Mouse (Mus musculus) splenic B cell, adult 2 months (primary cell): Measurements from ENCODE around the gene Abhd11.

ENCODE experiments used
- DNase-seq: peaks from one replicate; pipeline ENCODE4 v3.0.0-alpha.2; 2011; ENCODE audit warnings: low read depth, low spot score
- H3K27me3 ChIP-seq: 2 replicates; pipeline ENCODE4 v1.6.1; 2012; ENCODE audit warnings: mild to moderate bottlenecking, low read length, moderate library complexity, mixed read lengths; ENCODE audit not compliant: control insufficient read depth, poor library complexity, insufficient read depth, severe bottlenecking
- H3K36me3 ChIP-seq: 2 replicates; pipeline ENCODE4 v1.6.1; 2012; ENCODE audit warnings: mild to moderate bottlenecking, low read length, moderate library complexity, mixed read lengths; ENCODE audit not compliant: control insufficient read depth, poor library complexity, insufficient read depth, severe bottlenecking

The Abhd11 gene

DNA sequence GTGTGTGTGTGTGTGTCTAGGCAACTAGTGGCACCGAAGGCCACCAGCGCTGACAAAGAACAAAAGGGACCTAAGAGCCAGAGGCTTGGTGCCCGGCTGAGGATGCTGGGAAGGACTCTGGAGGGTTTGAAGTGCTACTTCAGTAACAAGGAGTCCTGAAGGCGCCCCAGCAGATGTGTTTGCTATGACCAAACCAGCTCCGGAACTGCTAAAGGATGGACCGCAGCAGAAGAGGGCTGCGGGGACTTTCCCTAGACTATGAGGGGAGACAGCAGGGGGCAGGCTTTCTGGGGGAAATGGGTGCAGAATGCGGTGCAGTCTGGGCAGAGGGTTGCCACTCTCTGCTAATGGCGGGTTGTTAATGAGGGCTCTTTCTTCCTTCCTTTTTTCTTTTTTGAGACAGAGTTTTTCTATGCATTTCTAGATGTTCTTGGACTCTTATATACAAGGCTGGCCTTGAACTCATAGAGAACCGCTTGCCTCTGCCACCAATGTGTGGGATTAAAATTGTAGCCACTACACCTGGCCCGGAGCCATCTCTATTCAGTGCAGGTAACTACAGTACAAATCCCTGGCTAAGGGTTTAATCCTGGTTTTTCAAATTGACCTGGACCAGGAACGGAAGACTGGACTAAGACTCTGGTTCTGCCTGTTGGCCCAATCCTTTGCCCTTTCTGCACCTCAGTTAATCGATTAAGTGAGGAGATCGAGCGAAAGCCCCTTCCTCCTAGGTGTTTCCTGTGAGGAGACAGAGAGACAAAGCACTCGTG, 965 bp upstream of the Abhd11 start:
- H3K36me3 ChIP-seq = no peaks in the 10 kb centered on the region; the same call in 1 of the 2 replicates
- peak; percentile 60 for DNase-seq
- H3K27me3 ChIP-seq = no peaks in the 10 kb centered on the region

DNA sequence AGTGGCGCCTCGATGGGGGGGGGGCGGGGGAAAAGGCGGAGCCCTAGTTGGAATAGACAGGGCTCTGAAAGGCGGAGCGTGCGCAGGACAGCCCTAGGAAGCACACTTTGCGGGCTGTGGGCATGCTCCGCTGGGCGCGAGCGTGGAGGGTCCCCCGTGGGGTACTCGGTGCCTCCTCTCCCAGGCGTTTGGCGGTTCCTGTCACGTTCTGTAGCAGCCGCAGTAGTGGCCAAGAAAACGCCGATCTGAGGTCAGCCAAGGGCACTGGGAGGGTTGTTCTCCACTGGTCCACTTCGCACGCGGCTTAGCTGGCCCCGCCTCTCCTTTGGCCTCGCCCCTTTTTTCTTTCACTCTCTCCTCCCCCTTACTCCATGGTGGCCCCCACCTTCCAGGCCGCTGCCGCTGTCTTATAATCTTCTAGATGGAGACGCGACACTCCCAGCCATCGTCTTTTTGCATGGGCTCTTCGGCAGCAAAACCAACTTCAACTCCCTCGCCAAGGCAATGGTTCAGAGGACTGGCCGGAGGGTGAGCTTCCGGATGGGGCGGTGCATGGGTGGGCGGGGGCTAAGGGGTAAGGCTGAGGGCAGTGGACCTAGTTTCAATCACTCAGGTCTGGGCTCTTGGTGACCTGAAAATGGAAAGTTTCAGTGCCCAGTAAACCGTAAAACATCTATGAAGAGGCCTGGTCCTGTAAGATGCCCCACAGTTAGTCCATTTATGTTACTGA, 803 bp downstream of the Abhd11 start:
- DNase-seq = peak; percentile 91
- H3K36me3 ChIP-seq = no peaks in the 10 kb centered on the region; the same call in 1 of the 2 replicates
- H3K27me3 ChIP-seq = no peaks in the 10 kb centered on the region

DNA sequence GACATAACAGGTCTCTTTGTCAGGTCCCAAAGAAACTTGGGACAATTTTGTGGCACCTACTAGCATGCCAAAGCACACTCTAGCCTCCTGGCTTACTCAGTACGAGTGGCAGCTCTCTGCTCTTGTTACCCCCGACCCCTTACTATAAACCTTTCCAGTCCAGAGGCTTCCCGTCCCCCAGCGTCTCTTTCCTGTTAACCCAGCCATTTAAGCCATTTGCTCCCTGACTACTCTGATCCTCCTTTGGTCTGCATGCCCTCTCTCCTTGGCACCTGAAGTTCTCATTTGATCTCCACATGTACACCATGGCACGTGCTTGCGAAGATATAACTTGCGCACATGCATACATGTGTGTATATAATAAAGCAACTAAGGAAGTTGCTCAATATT, 1.4 kb downstream of the Abhd11 start:
- no peaks in the 10 kb centered on the region; the same call in 1 of the 2 replicates for H3K36me3 ChIP-seq
- no peaks in the 10 kb centered on the region for H3K27me3 ChIP-seq
- DNase-seq = no peak

DNA sequence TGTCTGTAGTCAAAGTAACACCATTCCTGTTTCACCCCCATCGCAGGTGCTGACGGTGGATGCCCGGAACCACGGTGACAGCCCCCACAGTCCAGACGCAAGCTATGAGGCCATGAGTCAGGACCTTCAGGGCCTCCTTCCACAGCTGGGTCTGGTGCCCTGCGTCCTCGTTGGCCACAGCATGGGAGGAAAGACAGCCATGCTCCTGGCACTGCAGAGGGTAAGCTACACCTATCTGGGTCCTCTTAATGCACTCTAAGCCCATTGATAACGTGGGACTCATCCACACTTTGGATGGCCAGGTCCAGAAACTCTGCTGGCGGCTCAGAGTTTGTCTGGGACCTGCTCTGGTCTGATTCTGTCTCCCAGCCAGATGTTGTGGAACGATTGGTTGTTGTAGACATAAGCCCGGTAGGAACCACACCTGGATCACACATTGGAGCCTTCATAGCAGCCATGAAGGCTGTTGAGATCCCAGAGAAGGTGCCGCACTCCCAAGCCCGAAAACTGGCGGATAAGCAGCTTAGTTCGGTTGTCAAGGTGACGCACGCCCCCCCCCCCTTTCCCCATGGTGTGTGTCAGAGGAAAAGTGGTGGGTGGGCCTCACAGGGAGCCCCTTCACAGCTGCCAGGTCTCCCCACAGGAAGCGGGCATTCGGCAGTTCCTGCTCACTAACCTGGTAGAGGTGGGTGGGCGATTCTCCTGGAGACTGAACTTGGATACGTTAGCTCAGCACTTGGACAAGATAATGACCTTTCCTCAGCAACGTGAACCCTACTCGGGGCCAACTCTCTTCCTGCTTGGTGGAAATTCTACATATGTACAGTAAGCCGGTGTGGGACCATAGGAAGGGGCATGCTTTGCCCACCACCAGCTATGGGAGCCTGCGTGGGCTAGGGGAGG, 2.1 kb downstream of the Abhd11 start:
- no peaks in the 10 kb centered on the region for H3K27me3 ChIP-seq
- no peak for DNase-seq
- H3K36me3 ChIP-seq = no peaks in the 10 kb centered on the region; the same call in 1 of the 2 replicates

DNA sequence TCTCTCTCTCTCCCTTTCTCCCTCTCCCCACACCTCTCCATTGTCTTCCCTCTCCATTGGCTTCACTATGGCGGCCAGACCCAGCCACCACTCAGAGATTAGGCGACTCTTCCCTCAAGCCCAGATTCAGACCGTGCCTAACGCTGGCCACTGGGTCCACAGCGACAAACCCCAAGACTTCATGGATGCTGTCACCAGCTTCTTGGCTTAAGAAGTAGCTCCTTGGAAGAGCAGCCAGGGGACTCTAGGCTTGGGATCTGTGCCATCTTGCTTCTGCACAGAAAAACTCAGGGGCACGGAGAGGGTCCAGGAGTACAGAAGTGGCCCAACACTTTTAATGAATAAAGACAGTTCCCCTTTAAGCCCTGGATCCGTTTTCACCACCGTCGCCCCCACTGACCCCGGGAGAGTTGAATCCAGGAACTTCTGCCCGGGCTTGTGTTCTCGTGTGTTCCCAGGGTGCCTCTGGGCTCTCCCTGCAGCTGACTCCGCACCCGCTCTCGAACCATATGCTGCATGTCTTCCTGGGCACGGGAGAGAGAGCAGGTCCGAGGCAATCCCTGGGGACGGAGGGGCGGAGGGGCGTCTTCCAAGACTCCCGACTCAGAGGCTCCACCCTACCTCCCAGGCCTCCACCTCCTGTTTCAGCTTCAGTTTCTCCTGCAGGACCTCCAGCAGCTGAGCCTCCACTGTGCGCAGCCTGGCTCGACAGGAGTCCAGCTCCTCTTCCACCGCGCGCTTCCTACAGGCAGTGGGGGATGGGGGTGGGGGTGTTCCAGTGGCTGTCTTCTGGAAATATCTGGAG, 3.1 kb downstream of the Abhd11 start:
- Histone ChIP-seq H3K36me3 (no peaks in the 10 kb centered on the region; the same call in 1 of the 2 replicates), H3K27me3 (no peaks in the 10 kb centered on the region)
- DNase-seq = no peak

DNA sequence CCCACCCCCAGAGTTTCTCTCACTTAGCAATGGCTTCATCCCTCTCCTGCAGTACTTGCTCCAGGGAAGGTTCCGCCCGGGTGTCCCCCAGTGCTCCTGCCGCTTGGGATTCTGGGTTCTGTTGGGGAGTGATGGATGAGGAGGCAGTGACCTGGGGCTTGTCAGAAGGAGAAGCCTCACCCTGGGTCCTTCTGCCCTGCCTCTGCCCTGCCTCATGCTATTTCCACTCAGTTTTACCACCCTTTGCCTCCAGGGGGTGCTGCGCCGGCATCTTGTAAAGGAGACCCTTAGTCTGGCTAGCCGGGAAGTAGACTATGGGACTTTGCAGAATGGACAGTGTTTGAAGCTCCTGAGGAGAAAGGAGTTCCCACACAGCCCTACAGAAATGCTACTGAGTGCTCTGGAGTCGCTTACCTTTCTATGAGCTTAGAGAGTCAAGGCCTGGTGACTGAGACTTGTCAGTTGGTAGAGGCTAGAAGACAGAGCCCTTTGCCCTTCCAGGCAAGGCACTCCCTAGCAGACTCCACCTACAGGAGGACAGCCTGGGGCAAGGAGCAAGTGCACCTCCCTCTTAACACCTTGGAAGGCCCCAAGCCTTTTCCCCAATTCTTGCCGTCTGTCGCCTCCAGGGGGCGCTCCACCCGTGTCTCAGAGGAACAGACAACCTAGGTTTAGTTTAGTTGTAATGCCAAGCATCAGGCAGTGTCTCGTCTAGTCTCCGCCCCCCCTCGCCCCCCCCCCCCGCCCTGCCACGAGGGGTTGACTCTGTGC, 3.9 kb downstream of the Abhd11 start:
- Histone ChIP-seq H3K27me3 (no peaks in the 10 kb centered on the region), H3K36me3 (no peaks in the 10 kb centered on the region; the same call in 1 of the 2 replicates)
- peak; percentile 87 for DNase-seq

DNA sequence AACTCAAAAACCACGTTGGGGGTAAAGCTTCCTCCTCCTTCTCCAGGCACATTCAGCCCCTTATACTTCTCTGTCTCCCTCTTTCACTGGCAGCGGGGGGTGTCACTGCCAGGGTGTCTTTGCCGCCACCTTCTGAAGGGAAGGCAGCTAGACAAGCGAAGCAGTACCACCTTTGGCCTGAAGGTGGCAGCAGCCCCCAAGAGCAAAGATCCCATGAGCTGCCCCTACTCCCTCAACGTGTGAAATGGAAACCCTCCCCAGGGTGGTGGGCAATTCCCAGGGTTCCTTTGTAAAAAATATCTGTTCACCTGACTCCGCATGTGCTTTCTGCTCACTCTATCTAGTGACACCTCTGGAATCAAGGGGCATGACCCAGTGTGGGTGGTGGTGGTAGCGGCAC, 6.5 kb downstream of the Abhd11 start:
- Histone ChIP-seq H3K27me3 (no peaks in the 10 kb centered on the region), H3K36me3 (no peaks in the 10 kb centered on the region; the same call in 1 of the 2 replicates)
- peak; percentile 93 for DNase-seq

DNA sequence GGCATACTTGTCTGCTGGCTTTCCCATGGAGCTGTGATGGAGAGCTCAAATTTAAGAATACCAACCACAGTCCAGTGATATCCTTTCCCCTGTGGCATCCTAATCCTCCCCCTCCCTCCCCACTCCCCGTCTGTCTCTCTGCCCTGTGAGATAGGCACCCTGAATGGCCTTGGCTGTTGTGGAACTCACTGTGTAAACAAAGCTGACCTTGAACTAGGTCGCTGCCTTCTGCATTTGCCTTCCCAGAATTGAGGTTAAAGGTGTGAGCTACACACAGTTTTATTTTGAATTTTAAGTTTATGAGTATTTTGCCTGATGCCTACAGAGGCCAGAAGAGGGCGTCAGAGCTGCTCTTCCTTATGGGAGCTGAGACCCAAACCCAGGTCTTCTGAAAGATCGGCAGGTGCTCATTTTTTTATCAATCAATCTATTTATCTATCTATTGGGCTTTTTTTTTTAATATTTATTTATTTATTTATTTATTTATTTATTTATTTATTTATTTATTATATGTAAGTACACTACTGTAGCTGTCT, 7.3 kb downstream of the Abhd11 start:
- DNase-seq = no peak
- Histone ChIP-seq H3K27me3 (no peaks in the 10 kb centered on the region), H3K36me3 (no peaks in the 10 kb centered on the region; the same call in 1 of the 2 replicates)

DNA sequence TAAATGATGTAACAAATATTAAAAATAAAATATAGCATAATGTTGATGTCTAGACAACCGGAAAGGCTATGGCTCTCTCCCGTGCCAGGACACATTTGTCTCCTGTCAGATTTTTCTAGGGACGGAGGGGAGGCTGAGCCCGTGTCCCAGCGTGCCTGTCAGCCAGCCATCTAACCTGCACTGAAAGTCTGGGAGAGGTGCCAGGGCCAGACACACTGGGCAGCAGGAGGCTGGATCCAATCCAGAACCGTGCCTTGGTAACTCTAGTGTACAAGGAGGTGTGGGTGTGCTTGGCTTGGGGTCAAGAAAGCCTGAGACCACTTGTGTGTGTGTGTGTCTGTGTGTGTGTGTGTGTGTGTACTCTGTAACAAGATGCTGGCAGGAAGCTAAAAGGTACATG, 12.9 kb downstream of the Abhd11 start:
- Histone ChIP-seq H3K27me3 (no peaks in the 10 kb centered on the region), H3K36me3 (no peaks in the 10 kb centered on the region)
- no peak for DNase-seq

DNA sequence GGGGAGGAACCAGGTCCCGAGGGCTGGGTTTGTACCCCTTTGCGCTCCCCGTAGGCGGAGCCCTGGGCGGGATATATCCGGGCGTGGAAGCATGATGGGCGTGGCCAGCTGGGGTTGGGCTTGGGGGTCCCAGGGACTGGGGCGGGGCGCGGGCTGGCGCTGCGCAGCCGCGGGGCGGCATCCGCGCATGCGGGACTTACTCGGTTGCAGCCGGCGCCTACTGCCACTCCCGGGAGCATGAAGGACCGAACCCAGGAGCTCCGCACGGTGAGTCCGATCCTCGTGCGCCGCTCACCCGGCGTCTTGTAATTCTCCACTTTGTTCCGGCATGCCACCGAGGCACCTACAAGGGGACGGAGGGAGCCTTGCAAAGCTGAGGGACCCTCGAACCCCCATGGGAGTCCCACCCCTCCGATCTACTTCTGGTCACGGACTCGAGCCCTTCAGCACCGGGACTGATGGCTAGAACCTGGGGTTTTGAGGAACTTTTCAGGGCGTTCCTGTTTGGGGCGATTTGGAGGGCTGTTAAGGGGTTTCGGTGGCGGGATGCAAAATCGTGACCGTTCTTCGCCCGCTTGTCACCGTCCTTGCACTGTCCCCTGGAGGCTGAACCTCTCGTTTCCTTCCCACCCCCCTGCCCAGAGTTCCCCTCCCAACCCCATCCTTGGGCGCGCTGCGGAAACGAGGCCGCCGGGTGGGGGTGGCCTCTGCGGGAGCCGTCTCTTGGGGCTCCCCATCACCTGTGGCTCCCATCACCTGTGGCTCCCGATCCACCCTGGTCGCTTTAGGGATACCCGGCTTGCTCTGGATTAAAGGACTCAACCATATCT, 14.6 kb downstream of the Abhd11 start, which contains the start of gene Stx1a:
Gene Stx1a, plus strand, starts transcription at position 139 of the 830 bp plus-strand sequence.
- Histone ChIP-seq H3K27me3 (no peaks in the 10 kb centered on the region), H3K36me3 (no peaks in the 10 kb centered on the region)
- peak; percentile 73 for DNase-seq

DNA sequence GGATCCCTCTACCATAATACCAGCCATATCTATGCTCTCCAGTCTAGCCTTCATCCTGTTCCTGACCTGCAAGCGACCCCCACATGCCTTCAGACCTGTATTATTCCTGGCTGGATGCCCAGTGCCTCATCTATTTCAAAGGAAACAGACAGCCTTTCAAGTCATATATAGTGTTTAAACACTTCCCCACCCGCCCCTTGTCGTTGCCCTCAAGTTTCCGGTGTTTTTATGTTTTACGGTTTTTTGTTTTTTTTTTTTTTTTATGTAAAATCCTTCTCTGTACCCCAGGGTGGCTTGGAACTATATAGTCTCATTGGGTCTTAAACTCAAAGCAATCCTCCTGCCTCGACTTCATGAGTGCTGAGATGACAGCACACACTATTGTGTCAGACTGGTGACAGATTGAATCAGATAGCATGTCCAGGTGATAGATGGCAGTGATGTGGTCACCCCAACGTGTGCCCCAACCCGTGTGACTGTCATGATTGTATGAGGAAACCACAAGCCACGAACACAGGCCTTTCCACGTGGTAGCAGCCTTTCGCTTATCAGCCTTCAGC, 15.8 kb downstream of the Abhd11 start:
- H3K36me3 ChIP-seq = no peaks in the 10 kb centered on the region
- peak; percentile 55 for DNase-seq
- no peaks in the 10 kb centered on the region for H3K27me3 ChIP-seq

DNA sequence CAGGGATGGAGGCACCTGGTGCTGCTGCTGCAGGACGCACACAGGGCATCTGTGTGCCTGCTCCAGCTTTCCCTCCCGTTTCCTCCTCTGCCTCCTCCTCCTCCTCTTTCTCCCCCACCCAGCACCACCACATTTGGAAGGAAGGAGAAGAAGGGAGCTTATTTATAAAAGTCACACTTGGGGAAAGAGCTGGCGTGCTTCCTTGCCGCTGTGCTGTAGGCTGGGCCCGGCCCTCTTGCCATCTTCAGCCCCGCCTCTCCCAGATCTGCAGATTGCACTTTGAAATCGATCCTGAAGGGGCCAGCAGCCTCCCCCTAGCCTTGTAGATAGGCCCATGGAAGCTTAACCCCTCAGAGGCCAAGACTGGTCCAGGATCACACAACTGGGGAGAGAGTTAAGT, 16.9 kb downstream of the Abhd11 start:
- no peak for DNase-seq
- Histone ChIP-seq H3K27me3 (no peaks in the 10 kb centered on the region), H3K36me3 (no peaks in the 10 kb centered on the region)
